Mouse (Mus musculus) T-helper 2 cell (primary cell): ENCODE results near the gene Olfr281.

ENCODE experiments used
- in situ Hi-C: fragments of 300-600 bp; cut with MboI, MseI; formaldehyde crosslinking; loops from one replicate; pipeline ENCODE4 v1.15.1; 2025; ENCODE audit warnings: high pct_unique_total_duplicates

Gene Olfr281

DNA sequence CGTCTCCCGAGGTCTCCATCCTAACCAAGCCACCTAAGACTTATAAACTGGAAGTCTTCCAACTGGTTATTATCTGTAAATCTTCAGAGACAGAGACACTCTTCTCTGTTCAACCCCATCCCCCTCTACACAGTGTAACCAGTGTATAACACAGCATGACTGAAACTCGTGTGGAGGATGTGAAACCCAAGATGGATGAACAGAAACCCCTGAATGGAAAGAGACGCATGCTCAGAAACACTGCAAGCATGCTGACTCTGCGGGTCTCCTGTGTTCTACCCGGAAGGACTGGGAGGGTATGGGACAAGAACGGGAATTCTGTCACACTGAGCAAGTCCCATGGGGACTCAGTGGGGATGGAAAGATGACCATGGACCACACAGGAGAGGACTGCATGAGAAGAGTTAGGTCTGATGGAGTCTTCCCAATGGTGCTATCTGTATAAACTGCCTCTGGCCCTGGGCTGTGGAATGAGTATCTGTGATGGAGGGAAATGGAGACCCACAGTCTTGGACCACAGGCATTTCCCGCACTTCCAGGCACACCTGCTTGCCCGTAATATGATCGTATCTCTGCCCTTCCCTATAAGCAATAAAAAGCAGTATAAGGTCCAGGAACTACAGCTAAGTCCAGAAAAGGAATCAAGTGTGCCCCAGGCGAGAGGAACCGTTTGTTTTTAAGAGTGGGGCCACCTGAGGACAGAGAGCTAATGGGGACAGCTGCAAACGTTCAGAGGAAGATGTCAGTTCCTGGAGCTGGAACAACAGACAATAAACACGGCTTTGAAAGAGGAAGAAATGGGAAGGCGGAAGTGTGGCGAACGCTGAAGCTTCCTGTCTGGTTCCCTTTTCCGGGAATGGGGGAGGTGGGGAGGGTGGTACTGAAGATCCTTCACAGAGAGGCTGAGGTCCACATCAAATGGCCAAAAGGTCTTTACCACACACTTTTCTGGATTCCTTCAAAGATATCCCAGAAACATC lies 31.8 kb downstream of the Olfr281 start:
- in situ Hi-C loops: no loop called here

DNA sequence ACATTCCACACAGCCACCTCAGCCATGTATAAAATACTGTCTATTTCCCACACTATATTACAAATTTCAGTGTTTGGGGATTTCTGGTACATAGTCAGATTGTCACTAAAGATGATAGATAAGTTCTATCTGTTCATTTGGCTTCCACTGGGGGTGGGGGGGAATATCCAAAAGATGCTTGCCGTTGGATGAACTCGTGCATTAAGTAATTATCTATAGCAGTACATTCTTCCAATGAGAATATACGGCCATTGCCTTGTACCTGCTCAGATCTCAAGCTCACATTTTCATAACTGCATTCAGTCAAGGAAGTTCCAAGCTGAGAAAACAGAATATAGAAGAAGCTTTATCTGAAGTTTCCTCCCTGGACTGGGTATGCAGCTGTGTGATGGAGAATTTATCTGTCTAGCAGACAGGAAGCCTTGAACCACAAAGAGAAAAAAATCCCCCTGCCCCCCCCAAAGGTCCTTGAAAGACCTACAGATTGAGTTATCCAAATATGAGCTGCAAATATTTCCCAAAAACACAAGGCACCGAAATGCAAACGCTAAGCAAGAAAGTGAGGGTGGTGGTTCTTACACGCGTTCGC lies 34.1 kb downstream of the Olfr281 start:
- in situ Hi-C loops: no loop called here

- in situ Hi-C loops: no loop called here
Observed at GRCm38 (mm10) chr15:98491332-98491731, 38.9 kb downstream of the Olfr281 start.

GRCm38 (mm10) chr15:98492102-98492501 lies 39.7 kb downstream of the Olfr281 start, which contains the start of gene Olfr279:
TSS of gene Olfr279 (plus strand) at chr15:98492402.
- in situ Hi-C loops: no loop called here

DNA sequence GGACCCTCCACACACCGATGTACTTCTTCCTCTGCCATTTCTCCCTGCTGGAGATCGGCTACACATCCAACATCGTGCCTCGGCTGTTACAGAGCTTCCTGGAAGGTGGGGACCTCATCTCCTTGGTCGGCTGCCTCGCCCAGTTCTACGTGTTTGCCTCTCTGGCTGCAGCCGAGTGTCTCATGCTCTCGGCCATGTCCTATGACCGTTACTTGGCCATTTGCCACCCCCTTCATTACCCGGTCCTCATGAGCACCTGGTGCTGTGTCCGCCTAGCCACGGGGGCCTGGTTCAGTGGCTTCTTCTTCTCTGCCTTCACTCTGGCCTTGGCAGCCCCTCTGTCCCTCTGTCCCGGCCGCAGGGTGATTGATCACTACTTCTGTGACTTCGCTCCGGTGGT lies 45.2 kb downstream of the Olfr281 start:
- in situ Hi-C loops: no loop called here

DNA sequence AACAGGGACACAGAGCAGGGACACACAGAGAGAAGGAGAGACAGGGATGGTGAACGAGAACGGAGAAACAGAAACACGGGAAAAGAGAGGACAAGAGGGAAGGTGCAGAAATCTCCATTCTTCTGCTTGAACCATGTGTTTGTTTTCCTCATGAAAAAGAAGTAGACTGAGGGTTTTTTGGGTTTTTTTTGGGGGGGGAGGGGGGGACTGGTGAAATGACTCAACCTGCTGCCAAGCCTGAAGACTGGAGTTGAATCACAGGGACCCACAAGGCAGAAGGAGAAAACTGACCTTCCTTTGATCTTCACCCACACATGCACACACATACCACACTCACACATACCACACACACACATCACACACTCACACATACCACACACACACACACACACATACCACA lies 50.9 kb downstream of the Olfr281 start:
- in situ Hi-C loops: no loop called here

GRCm38 (mm10) chr15:98504514-98504913 lies 52.1 kb downstream of the Olfr281 start:
- in situ Hi-C loops: no loop called here

- in situ Hi-C loops: no loop called here
Observed at GRCm38 (mm10) chr15:98506253-98506957, 54.0 kb downstream of the Olfr281 start.

GRCm38 (mm10) chr15:98507321-98507720 lies 54.9 kb downstream of the Olfr281 start:
- in situ Hi-C loops: no loop called here

- in situ Hi-C loops: no loop called here
Observed at GRCm38 (mm10) chr15:98509387-98509786, 57.0 kb downstream of the Olfr281 start.
